Mouse (Mus musculus) layer of hippocampus, postnatal 14 days (tissue): Measurements from ENCODE around the gene Gm2000. TPM values are rescaled to one million over a fixed set of nuclear protein-coding genes. Genes with fewer than 3 reads are reported as not detected.
"Not testable (repeated sequence)": the region's sequence is repeated elsewhere in the genome, so short reads cannot be mapped to it uniquely, and the experiment has no call there.

ENCODE experiments used
- DNase-seq, 2 experiments: peaks; one replicate each; pipeline ENCODE4 v3.0.0; 2021 to 2022; ENCODE audit warnings: low spot score in 2 of 2, mixed read lengths in 1 of 2
- long read RNA-seq, 2 experiments: library from polyadenylated mRNA; stranded (forward); transcript quantifications; one replicate each; pipeline ENCODE4 v2.0.0; 2021
- total RNA-seq, 2 experiments: library from RNA; stranded (reverse); gene quantifications; 2 replicates each; pipeline ENCODE4 v1.2.3; 2021

Gm2000 gene
- total RNA-seq, result 100 to 1,000 TPM; 325 to 333 TPM
- long read RNA-seq, experiment 1, transcript Gm2000-201 (1 exons, 445 nt), result major isoform, 13 of 13 reads
- long read RNA-seq, experiment 1, partial matches to known transcripts, result 0 of 13 reads
- long read RNA-seq, experiment 1, other reads (novel, unspliced or antisense), result 0 of 13 reads
- long read RNA-seq, experiment 2, transcript Gm2000-201 (1 exons, 445 nt), result major isoform, 30 of 30 reads
- long read RNA-seq, experiment 2, partial matches to known transcripts, result 0 of 30 reads
- long read RNA-seq, experiment 2, other reads (novel, unspliced or antisense), result 0 of 30 reads

- no peak for DNase-seq
Observed at GRCm38 (mm10) chr1:156365740-156366139, at the start of gene Gm2000. Gm2000 (plus strand) TSS chr1:156366040.

GRCm38 (mm10) chr1:156323126-156323525 lies 42.7 kb upstream of the Gm2000 start:
- DNase-seq, result no peak

GRCm38 (mm10) chr1:156340847-156341246 lies 25.0 kb upstream of the Gm2000 start:
- no peak for DNase-seq

- no peak for DNase-seq
Observed at GRCm38 (mm10) chr1:156344433-156344832, 21.4 kb upstream of the Gm2000 start.

GRCm38 (mm10) chr1:156345633-156346032 lies 20.2 kb upstream of the Gm2000 start:
- no peak for DNase-seq

- no peak for DNase-seq
Observed at GRCm38 (mm10) chr1:156349031-156349430, 16.8 kb upstream of the Gm2000 start.

- no peak for DNase-seq
Observed at GRCm38 (mm10) chr1:156350441-156350840, 15.4 kb upstream of the Gm2000 start.

GRCm38 (mm10) chr1:156352466-156352865 lies 13.4 kb upstream of the Gm2000 start:
- no peak for DNase-seq

GRCm38 (mm10) chr1:156381217-156381616 lies 15.4 kb downstream of the Gm2000 start:
- DNase-seq, result no peak

- DNase-seq, result no peak
Observed at GRCm38 (mm10) chr1:156386232-156386631, 20.4 kb downstream of the Gm2000 start.

- no peak for DNase-seq
Observed at GRCm38 (mm10) chr1:156386880-156387279, 21.0 kb downstream of the Gm2000 start.

- no peak for DNase-seq
Observed at GRCm38 (mm10) chr1:156393148-156393547, 27.3 kb downstream of the Gm2000 start.

- DNase-seq, result not testable (repeated sequence)
Observed at GRCm38 (mm10) chr1:156400159-156400558, 34.3 kb downstream of the Gm2000 start.

- DNase-seq, result no peak
Observed at GRCm38 (mm10) chr1:156402491-156402890, 36.7 kb downstream of the Gm2000 start.

GRCm38 (mm10) chr1:156403251-156403650 lies 37.4 kb downstream of the Gm2000 start:
- DNase-seq, result no peak

- no peak for DNase-seq
Observed at GRCm38 (mm10) chr1:156408004-156408403, 42.2 kb downstream of the Gm2000 start.

GRCm38 (mm10) chr1:156408521-156408920 lies 42.7 kb downstream of the Gm2000 start:
- DNase-seq, result no peak

Other genes starting within 250 kb of the Gm2000 start
- gene Fam163a, start 161.0 kb upstream of the Gm2000 start, total RNA-seq, result 10 to 100 TPM; 27.1 to 29.2 TPM
- gene Tdrd5, start 62.4 kb upstream of the Gm2000 start, total RNA-seq, result 1 to 10 TPM; 6.2 to 6.8 TPM
- gene Nphs2, start 55.3 kb upstream of the Gm2000 start, total RNA-seq, result not detected
- gene Axdnd1, start 55.1 kb downstream of the Gm2000 start, total RNA-seq, result under 1 TPM; 0.88 to 0.91 TPM
- 10 to 100 TPM; 41.6 to 42.1 TPM for gene Soat1, start 108.3 kb downstream of the Gm2000 start, total RNA-seq
- gene Gm10031, start 158.0 kb downstream of the Gm2000 start, total RNA-seq, result 10 to 100 TPM; 44.0 to 49.0 TPM
- gene Abl2, start 192.7 kb downstream of the Gm2000 start, total RNA-seq, result 10 to 100 TPM; 79.8 to 80.3 TPM